Comparison of ENCODE assay signal across 24 mouse cellular contexts in genomic region chr8:110901056-110901455, GRCm38 (mm10). TPM values are rescaled to one million over a fixed set of nuclear protein-coding genes. Genes with fewer than 3 reads are reported as not detected.
DNase-seq lines count a peak whose midpoint lies in the region; ATAC-seq lines count a peak whose summit lies in the region.
"Had no signal": no experiment of that assay in that cellular context is flagged by ENCODE, and none has a peak within 500 bp of the region (broad histone marks: within the 10 kb centered on the region; RNA-seq: fewer than 3 reads in every experiment).

No protein-coding gene starts in this region.

- no peak overlapping the region for H3K4me3 ChIP-seq in neural tube, embryonic 11.5 days (ENCODE audit: low read depth, low read length)
- no peak overlapping the region for H3K4me3 ChIP-seq in intestine, embryonic 15.5 days (replicated peaks)
- H3K4me3 ChIP-seq in stomach, embryonic 14.5 days (ENCODE audit: low read depth, low read length): no peak overlapping the region

- no peaks in the 10 kb centered on the region for H3K36me3 ChIP-seq in neural tube, embryonic 11.5 days (ENCODE audit: control insufficient read depth, insufficient read depth, low read length)
- no peaks in the 10 kb centered on the region for H3K36me3 ChIP-seq in intestine, embryonic 15.5 days
- peaks cover 6% of the 10 kb centered on the region; the same call in 1 of the 2 replicates for H3K36me3 ChIP-seq in stomach, embryonic 14.5 days (ENCODE audit: control insufficient read depth, insufficient read depth, low read length)

- no peaks in the 10 kb centered on the region for H3K4me1 ChIP-seq in neural tube, embryonic 11.5 days (ENCODE audit: control insufficient read depth, insufficient read depth, low read length)
- peaks cover 6% of the 10 kb centered on the region for H3K4me1 ChIP-seq in intestine, embryonic 15.5 days (replicated peaks)
- peaks cover 3% of the 10 kb centered on the region; the same call in 1 of the 2 replicates for H3K4me1 ChIP-seq in stomach, embryonic 14.5 days (ENCODE audit: control insufficient read depth, insufficient read depth, low read length)
- H3K4me1 ChIP-seq: embryonic facial prominence, embryonic 12.5 days had no signal

- 87% methylated on average over 3 of the region's 3 CpGs for WGBS in neural tube, embryonic 11.5 days
- 46% methylated on average over 3 of the region's 3 CpGs for WGBS in intestine, embryonic 15.5 days
- WGBS in stomach, embryonic 14.5 days: 61% methylated on average over 3 of the region's 3 CpGs

- H3K27me3 ChIP-seq in neural tube, embryonic 11.5 days (ENCODE audit: control insufficient read depth, insufficient read depth, low read length): no peaks in the 10 kb centered on the region
- no peaks in the 10 kb centered on the region for H3K27me3 ChIP-seq in intestine, embryonic 15.5 days (replicated peaks)
- no peaks in the 10 kb centered on the region for H3K27me3 ChIP-seq in stomach, embryonic 14.5 days (ENCODE audit: control insufficient read depth, insufficient read depth, low read length)
- H3K27me3 ChIP-seq: embryonic facial prominence, embryonic 12.5 days; Patski had no signal

- no peaks in the 10 kb centered on the region for H3K9me3 ChIP-seq in neural tube, embryonic 11.5 days (ENCODE audit: control insufficient read depth, low read length)
- no peaks in the 10 kb centered on the region for H3K9me3 ChIP-seq in intestine, embryonic 15.5 days
- H3K9me3 ChIP-seq in stomach, embryonic 14.5 days (ENCODE audit: control insufficient read depth, low read depth, low read length): no peaks in the 10 kb centered on the region
- H3K9me3 ChIP-seq: embryonic facial prominence, embryonic 12.5 days had no signal

- no peak overlapping the region for H3K27ac ChIP-seq in neural tube, embryonic 11.5 days (ENCODE audit: low read depth, low read length)
- peak overlapping the region; percentile 39 for H3K27ac ChIP-seq in intestine, embryonic 15.5 days
- no peak overlapping the region for H3K27ac ChIP-seq in stomach, embryonic 14.5 days (ENCODE audit: low read length)
- H3K27ac ChIP-seq: embryonic facial prominence, embryonic 12.5 days had no signal

- no peak overlapping the region for H3K4me2 ChIP-seq in neural tube, embryonic 11.5 days (ENCODE audit: low read depth)
- peak overlapping the region; percentile 61 for H3K4me2 ChIP-seq in intestine, embryonic 15.5 days (replicated peaks)
- 0 out of 2 replicates have a peak overlapping the region, but pooled peaks have one; percentile 57 for H3K4me2 ChIP-seq in stomach, embryonic 14.5 days (replicated peaks; ENCODE audit: low read depth, low read length)

- no peak for ATAC-seq in neural tube, embryonic 11.5 days (ENCODE audit: insufficient read depth, low FRiP score, low TSS enrichment)
- peak; percentile 85 for ATAC-seq in intestine, embryonic 15.5 days
- no peak for ATAC-seq in stomach, embryonic 14.5 days (ENCODE audit: insufficient number of reproducible peaks, insufficient read depth, low FRiP score, low read depth)
- ATAC-seq: forebrain, embryonic 14.5 days; hindbrain, embryonic 16.5 days; midbrain, embryonic 16.5 days; Patski had no signal

- DNase-seq in neural tube, embryonic 11.5 days (ENCODE audit: low spot score): peak; percentile 2
- DNase-seq in neural tube, embryonic 10.5 days (ENCODE audit: extremely low spot score, low spot score): no peak
- no peak for DNase-seq in frontal cortex, postnatal 36 days (ENCODE audit: low spot score in 2 of 2)
- no peak for DNase-seq in spleen, adult 18-20 months
- DNase-seq in cerebellum, postnatal 10 days: no peak
- DNase-seq: adrenal gland, postnatal 14 days; B cell, adult 2 months; cerebellum, adult 11 months; cerebellum, adult 9-10 months; embryo, embryonic 11 days; gastrocnemius, postnatal 36 days; heart, postnatal 14 days; kidney, adult 9 months; kidney, postnatal 10 days; layer of hippocampus, adult 9-11 months; lung, adult 2 months; lung, postnatal 10 days had no signal

- no peak overlapping the region for H3K9ac ChIP-seq in neural tube, embryonic 11.5 days (ENCODE audit: low read length)
- no peak overlapping the region for H3K9ac ChIP-seq in intestine, embryonic 15.5 days
- H3K9ac ChIP-seq in stomach, embryonic 14.5 days (replicated peaks; ENCODE audit: low read depth, low read length): no peak overlapping the region

RNA-seq across cellular contexts. Expression of gene Fuk, which starts 1.2 kb away (rescaled TPM):
- 6.4 and 7.5 TPM in 2 replicates for polyA plus RNA-seq in neural tube, embryonic 11.5 days (2014; fragmentation: Nextera tagmentation; extraction: Ambion mirVana)
- polyA plus RNA-seq in intestine, embryonic 15.5 days (2015; fragmentation: Nextera tagmentation; extraction: Ambion mirVana): 10.2 and 13.2 TPM in 2 replicates
- polyA plus RNA-seq in stomach, embryonic 14.5 days (2014; fragmentation: Nextera tagmentation; extraction: Ambion mirVana): 8.2 and 9.0 TPM in 2 replicates

RNA-seq across cellular contexts. Expression of gene St3gal2, which starts 18.7 kb away (rescaled TPM):
- polyA plus RNA-seq in neural tube, embryonic 11.5 days (2014; fragmentation: Nextera tagmentation; extraction: Ambion mirVana): 18.2 and 19.1 TPM in 2 replicates
- 13.0 and 15.3 TPM in 2 replicates for polyA plus RNA-seq in intestine, embryonic 15.5 days (2015; fragmentation: Nextera tagmentation; extraction: Ambion mirVana)
- 11.0 and 11.6 TPM in 2 replicates for polyA plus RNA-seq in stomach, embryonic 14.5 days (2014; fragmentation: Nextera tagmentation; extraction: Ambion mirVana)

RNA-seq across cellular contexts. Expression of gene Sf3b3, which starts 54.5 kb away (rescaled TPM):
- 201 and 217 TPM in 2 replicates for polyA plus RNA-seq in neural tube, embryonic 11.5 days (2014; fragmentation: Nextera tagmentation; extraction: Ambion mirVana)
- polyA plus RNA-seq in intestine, embryonic 15.5 days (2015; fragmentation: Nextera tagmentation; extraction: Ambion mirVana): 123 and 126 TPM in 2 replicates
- 148 TPM in 2 replicates for polyA plus RNA-seq in stomach, embryonic 14.5 days (2014; fragmentation: Nextera tagmentation; extraction: Ambion mirVana)

RNA-seq across cellular contexts. Expression of gene Cog4, which starts 54.7 kb away (rescaled TPM):
- 71.0 and 73.5 TPM in 2 replicates for polyA plus RNA-seq in neural tube, embryonic 11.5 days (2014; fragmentation: Nextera tagmentation; extraction: Ambion mirVana)
- 69.0 and 69.5 TPM in 2 replicates for polyA plus RNA-seq in intestine, embryonic 15.5 days (2015; fragmentation: Nextera tagmentation; extraction: Ambion mirVana)
- 61.5 and 67.4 TPM in 2 replicates for polyA plus RNA-seq in stomach, embryonic 14.5 days (2014; fragmentation: Nextera tagmentation; extraction: Ambion mirVana)
